Mouse (Mus musculus) inflammation-experienced regulatory T-cells, adult 6 months (primary cell): ENCODE measurements around the gene Acp2. TPM values are rescaled to one million over a fixed set of nuclear protein-coding genes. Genes with fewer than 3 reads are reported as not detected.

Experiments used
- ATAC-seq: one replicate; pipeline ENCODE4 v1.8.0; 2017
- polyA plus RNA-seq, 3 experiments: library from polyadenylated mRNA; unstranded; fragments of 100-300 nt; shearing (Covaris generic); gene quantifications; one replicate each; pipeline ENCODE4 v1.2.1; 2017

Gene Acp2
- polyA plus RNA-seq, 3 experiments from 2014 or later, result 13.3 to 18.2 (median 15.0) TPM

DNA sequence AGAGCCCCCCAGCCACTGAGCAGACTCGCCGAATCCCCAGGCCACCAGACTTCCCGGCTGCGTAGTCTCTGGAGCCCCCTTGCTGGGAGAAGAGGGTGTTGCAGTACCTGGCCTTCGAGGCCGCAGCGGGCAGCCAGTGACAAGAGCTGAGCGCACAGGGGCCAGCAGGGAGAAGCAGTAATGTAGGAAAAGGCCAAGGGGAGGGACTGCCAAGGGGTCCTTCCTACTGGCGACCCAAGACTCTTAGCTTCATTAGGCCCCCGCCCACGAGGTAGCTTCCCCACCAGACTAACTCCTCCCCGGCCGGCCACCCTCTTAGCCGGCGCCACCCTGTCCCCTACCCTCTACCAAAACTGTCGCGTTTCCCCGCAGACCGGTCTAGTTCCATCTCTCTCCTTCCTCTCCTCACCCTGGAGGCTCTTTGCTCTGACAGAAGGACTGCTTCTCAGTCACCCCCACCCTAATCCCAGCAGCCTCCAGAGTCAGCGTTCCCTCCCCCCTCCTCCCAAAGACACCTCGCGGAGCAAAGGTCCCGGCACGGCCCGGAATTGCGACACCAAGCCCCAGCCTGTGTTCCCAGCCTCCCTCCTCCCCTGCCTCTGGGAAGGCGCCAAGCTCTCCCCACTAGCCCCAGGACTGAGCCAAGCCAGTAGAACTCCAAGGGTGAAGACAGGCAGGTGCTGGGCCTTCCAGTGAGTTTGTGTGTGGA, 7.9 kb upstream of the Acp2 start:
- ATAC-seq, result peak; percentile 69

DNA sequence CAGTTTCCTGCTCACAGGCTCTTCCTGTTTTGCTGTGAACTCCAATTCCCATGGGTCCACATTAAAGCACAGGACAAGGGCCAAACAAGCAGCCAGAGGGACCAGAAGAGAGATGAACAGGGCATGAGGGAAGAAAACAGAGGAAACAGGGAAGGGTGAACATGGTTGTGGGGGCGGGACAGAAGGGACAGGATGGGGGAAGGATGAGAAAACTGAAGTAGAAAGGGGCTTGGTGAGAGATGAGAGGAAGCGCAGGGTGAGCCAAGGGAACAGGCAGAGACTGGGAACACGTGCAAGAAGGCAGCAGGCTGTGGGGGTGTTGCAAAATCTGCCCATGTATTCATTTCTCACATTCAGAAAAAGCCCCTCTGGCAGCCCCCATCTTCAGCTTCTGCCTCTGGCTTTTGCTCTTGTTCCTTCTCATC, 6.1 kb upstream of the Acp2 start:
- no peak for ATAC-seq

DNA sequence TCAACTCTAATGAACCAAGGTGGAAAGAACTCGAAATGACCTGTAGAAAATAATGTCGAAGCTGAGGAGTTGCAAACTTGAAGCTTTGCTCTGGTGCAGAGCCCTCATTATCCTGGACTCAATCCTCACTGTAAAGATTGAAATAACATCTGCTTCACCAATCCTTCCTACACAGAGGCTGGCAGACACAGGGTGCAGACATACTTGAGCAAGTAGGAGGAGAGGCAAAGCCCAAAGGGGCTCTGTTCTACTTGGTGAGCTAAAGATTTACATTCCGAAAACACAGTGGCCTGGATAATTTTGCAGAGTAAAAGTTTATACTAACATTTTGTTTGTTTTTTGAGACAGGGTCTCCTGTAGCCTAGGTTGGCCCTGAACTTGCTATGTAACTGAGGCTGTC, 3.8 kb upstream of the Acp2 start:
- no peak for ATAC-seq

DNA sequence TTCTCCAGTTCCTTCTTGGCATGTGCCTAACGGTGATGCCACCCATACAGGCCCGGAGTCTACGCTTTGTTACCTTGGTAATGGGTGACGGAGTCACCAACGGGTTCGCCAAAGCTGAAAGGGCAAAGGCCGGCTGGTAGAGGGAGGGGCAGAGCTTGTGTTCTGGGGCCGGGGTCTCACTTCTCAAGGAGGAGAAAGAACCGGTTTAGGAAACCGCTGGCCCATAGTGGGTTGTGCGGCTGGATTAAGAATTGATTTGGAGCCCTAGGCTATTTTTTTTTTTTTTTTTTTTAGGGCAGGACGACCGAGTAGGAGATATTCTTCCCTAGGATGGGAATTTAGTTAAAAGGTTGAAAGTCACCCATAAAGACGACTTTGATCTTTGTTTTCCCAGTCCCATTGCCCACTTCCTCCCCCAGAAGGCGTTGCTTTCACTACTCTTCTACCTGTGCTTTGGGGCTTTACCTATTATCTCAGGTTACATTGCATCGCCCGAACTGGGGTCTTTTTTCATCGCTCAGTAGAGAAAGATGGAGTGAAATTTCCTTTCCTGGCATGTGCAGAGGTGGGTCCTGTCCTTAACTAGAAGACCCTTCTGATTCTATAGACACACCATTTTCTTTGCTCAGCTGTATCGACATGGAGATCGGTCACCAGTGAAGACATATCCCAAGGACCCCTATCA, 429 bp downstream of the Acp2 start:
- peak; percentile 62 for ATAC-seq

DNA sequence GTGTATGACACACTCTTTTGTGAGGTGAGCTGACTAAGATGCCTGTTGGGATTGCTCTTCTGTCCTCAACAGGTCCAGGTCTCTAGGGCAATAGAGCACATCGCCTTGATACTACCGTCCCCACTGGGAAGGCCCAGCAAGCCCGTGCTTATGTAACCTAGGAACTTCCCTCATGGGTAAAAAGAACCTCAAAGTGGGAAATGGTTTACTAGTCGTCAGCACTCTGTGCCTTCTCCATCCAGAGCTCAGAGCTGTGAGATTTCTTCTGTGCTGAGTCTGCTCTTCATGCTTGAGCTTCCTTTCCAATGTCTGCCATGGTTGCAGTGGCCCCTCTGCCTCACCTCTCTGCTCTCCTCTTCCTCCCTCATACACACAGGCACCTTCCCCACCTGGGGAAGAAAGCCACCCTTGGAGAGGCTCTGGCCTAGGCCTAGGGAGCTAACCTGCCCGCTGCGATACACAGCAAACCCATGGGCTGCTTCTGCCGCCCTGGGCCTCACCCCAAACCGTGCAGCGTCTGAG, 3.6 kb downstream of the Acp2 start:
- no peak for ATAC-seq

DNA sequence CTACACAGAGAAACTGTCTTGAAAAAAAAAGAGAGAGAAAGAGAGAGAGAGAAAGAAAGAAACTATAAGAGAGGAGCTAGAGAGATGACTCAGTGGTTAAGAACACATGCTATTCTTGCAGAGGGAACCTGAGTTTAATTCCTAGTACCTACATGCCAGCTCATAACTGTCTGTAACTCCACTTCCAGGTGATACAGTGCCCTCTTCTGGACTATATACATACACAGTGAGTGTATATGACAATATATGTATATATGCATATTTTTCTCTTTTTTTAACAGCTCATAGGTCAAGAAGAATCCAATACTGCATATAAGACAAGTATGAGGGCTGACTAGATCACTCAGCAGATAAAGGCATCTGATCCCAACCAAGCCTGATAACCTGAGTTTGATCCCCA, 10.6 kb downstream of the Acp2 start:
- ATAC-seq, result no peak

DNA sequence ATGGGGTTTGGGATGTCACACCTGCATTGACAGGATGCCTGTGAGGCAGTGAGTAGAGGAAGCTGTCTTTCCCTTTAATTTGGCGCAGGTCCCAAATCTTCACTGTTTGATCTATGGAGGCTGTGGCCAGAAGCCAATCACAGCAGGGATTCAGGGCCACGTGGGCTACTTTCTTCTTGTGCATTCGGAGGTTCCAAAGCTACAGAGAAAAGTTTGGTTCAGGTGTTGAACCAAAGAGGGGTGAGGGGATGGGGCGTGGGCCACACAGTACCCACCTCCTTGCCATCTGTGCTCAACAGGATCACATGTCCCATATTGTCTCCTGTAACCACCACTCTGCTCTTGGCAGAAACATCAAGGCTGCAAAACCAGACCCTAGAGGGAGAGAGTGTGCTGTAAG, 14.3 kb downstream of the Acp2 start:
- ATAC-seq, result no peak

DNA sequence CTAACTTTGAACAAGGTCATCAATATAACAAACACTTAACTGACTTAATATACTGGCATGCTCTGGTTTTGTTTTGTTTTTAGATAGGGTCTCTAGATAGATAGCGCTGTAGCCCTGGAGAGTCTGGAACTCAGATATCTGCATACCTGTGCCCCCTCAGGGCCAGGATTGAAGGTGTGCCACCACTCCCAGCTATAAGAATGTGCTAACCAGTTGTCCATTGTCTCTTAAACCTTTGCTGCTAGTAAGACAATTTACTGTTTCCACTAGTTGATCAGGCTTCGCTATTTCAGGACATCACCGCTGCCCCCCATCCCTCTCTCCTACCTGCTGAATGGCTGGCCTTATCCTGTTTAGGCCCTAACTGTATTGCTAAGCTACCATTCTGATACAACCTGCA, 17.8 kb downstream of the Acp2 start:
- no peak for ATAC-seq

DNA sequence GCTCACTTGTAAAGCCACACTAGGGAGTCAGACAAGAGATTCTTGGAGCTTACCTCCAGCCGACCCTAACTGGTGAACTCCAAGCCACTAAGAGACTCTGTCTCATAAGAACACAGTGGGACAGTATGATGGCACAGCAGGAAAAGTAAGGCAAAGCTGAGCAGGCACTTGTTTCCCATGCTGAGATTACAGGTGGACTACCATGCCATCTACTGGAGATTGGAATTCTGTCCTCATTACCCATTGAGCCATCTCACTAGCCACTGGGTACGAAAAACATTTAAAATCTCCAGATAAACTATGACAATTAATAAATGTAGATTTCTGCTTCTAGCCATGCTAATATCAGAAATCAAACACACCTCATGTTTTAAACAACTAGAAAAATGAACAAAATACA, 20.9 kb downstream of the Acp2 start:
- ATAC-seq, result no peak

DNA sequence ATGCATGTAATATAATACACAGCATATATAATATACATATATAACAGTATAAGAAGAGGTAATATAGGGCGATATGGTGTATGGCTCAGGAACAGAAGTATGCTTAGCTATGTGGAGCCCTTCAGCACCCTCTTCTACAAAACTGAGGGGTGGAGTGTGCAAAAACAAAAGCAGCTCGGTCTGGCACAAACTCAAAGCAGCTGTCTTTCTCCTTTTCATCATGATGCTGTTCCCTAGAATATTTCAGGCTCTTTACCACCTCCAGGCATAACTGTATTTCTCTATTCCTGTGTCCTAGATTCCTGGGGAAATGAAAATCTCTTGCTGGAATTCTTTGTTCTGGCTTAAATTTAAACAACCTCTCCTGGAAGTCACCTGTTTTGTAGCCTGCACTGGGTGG, 27.1 kb downstream of the Acp2 start:
- ATAC-seq, result no peak

DNA sequence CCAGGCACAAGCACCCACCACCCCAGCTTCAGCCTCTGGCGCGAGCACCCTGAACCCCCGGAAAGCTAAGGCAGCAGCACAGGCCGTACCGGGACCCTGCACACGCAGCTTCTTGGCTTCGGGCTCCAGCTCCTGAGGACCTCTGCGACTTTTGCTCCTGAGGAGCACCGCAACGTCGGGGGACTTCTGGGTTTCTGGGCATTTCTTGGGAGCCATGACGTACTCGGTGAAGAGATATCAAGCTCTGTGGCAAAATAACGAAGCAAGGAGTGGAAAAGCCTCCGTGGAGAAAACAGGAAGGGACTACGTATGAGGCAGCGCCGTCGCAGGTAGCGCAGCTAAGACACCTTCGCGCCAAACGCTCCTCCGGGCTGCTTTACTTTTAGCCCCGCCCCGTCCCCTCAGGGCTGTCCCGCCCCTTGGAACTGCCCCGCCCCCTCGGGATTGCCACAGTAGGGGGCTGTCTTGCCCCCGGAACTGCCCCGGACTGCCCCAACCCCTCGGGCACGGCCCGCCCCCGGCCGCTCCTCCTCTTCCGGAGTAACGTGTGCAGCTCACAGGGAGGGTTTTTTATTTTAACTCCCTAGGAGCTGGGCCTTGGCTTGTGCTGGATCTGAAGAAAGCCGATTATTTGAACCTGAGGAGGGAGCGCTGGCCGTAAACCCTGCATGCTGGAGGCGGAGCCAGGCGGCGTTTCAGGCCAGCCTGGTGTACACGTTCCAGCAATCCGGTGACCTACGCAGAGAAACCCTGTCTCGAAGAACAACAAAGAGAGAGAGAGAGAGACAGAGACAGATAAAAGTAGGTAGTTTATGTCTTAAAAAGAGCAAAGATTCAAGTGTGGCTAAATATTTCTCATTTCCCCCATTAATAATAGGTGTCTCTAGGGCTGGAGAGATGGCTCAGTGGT, 34.2 kb downstream of the Acp2 start, which contains the start of gene Ddb2:
Gene Ddb2, minus strand, starts transcription at position 382 of the 910 bp plus-strand sequence.
- ATAC-seq, result peak; percentile 92

DNA sequence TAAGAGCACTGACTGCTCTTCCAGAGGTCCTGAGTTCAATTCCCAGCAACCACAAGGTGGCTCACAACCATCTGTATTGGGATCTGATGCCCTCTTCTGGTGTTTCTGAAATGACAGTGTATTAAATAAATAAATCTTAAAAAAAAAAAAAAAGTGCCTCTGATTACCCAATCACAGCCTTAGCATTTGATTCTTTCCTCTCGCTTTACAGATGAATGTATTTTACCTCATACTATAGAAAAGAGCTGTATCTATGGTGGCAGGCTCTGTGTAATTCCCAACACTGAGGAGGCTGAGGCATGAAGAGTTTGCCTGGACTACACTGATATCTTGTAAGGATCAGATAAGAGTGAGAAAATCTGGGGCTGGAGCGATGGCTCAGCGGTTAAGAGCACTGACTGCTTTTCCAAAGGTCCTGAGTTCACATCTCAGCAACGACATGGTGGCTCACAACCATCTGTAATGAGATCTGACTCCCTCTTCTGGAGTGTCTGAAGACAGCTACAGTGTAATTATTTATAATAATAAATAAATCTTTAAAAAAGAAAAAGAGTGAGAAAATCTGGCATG, 34.9 kb downstream of the Acp2 start:
- ATAC-seq, result peak; percentile 14

DNA sequence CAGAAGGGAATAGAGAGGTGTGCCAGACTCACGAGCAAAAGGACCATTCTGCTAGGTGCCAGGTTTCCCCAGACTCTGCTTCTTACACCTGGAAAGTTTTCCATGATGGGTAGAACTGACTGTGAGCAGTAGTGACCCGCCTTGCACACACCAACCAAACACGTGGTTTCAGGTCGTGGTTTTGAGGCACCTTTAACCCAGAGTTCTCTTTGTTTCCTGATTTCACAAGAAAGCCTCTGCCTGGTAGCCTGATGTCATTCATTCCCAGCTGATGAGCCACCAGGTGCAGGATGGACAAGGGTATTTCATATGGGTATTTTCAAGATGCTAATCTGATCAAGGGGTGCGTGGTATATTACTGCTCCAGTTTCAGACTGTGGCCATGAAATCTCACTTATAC, 39.9 kb downstream of the Acp2 start:
- ATAC-seq, result no peak

DNA sequence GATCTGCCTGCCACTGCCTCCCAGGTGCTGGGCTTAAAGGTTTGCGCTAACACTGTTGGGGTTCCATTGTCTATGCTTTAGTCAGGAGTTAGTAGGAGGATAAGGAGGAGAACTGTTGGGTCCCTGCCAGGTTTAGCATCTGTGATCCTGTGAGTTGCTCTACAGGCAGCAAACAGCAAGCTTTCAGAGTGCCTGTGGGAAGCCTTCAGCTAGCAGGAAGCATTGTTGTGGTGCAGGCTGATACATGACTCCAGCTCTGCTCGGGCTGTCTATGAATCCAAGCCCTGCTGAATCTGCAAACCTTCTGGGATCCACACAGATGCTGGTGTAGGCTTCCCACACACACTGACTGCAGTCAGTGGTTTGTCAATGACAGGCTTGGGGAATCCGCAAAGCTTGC, 40.7 kb downstream of the Acp2 start:
- ATAC-seq, result no peak

DNA sequence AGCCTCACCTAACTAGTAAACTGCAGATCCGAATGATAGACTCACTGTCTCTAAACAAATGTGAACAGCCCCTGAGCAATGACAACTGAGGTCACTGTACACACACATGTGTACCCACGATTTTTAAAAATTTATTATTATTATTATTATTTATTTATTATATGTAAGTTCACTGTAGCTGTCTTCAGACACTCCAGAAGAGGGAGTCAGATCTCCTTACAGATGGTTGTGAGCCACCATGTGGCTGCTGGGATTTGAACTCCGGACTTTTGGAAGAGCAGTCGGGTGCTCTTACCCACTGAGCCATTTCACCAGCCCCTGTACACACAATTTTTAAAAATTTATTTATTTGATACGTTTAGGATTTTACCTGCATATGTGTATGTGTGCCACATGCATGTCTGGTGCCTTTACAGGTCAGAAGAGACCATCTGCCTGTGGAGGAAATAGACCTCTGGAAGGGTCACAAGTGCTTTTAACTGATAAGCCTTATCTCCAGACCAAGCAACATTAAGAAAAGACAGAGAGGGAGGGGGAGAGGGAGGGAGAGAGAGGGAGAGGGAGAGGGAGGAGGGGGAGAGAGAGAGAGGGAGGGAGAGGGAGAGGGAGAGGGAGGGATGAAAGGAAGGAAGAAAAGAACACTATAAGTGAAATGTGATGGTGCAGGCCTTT, 42.0 kb downstream of the Acp2 start:
- ATAC-seq, result no peak

DNA sequence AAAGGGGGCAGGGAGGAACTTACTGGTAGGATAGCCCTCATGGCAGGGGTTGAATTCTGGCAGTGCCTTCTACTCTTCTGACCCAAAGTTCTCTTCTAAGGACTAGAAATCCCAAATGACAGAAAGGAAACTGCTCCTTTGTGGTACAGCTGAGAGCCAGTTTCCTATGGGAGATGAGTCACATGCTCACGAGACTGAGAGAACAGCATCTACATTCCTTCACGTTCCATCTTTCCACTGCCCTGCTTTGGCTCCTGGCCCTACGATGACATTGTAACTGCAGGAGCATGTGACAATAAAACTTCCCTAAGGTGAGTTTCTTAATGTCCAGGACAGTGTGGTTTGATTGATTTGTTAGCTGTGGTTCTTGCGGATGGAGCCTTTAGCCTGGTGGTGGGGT, 45.7 kb downstream of the Acp2 start:
- no peak for ATAC-seq

DNA sequence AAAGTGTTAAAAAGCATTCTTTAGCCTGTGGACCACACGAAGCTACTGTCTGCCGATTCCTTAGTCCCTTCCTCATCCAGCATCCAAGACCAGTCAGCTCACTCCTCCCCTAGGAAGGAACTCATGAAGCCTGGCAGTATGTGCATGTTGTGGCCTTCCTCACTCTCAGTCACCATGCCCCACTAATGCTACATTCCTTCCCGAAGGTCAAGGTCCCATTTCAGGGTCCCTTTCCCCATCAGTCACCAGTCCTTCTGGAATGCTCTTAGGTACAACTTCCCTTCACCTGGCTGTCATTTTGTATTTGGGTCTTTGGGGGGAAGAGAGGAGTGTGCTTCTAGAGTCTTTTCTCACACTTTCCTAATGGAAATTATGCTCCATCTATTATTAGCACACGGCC, 49.3 kb downstream of the Acp2 start:
- no peak for ATAC-seq

DNA sequence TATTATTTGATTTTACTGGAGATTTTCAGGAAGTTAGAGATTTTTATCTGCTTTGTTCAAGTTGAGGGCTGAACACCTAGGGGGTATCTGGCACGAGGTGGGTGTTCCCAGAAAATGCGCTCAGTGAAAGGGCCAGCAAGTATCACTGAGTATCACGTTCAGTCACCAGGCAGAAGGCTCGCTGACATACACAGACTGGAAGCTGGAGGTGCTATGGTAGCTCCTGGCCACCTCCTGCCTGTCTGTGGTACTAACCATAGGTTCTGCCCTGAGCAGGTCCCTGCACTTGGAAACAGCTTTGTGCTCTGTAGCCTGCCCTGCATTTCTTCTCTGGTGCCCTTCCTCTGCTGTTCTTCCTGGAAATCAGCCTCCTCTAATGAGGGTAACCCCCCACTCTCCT, 49.8 kb downstream of the Acp2 start:
- ATAC-seq, result no peak

DNA sequence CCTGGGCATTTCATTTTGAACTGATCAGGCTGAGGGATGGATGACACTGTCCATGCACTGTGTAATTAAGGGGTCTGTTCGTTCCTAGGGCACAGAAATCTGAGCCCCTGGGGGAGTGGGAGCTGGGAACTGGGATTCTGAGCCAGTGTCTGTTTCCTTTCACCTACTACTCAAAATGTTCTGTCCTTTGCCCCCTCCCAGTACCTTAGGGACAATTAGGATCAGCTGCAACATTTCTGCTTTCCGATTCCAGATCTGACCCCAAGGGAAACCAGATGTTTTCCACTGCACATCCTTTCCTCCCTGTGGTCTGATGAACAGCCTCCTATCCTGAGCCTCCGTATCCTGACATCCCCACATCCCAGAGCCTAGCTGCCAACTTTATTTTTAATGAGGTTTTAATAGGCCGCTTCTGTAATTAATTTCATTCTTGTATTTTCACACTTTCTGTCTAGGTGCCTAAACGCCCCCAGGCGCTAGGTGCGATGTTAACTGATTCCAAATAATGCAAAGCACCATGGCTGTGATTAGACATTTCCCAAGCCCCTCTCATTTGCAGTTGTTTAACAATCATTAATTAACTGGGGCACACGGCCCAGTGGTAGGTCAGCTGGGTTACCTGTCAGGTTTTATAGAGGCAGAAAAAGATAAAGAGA, 52.2 kb downstream of the Acp2 start:
- no peak for ATAC-seq

DNA sequence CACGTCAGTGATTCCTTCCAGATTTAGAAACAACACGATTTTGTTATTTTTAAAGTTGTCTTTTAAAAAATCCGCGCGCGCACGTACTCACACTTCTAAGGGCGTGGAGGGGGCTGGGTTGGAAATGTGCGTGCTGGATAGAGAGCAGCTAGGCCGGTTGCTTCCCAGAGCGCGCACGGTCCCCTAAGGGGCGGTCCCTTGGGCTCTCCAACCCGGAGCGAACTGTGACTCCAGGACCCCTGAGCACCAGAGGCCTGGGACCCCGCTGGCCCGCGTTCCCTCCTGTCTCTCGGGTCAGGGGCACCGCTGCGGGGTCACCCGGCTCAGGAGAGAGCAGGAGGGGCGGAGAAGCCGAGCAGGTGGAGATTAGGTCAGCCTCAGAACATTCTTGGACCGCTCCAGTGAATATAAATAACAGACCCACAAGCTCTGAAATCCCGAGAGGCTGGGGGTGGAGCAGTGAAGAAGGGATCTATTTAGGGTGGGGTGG, 53.0 kb downstream of the Acp2 start, which contains the start of gene Pacsin3:
Gene Pacsin3, plus strand, starts transcription at position 294 of the 490 bp plus-strand sequence.
- peak; percentile 8 for ATAC-seq
